Mouse (Mus musculus): ENCODE measurements around the gene Lrp8. TPM values are rescaled to one million over a fixed set of nuclear protein-coding genes. Genes with fewer than 3 reads are reported as not detected.

Lrp8 gene
- total RNA-seq (2022) = 10 to 100 TPM in 1 of 4 experiments, 1 to 10 TPM in 3; 7.2 to 12.5 (median 8.8) TPM

GRCm38 (mm10) chr4:107802185-107802449 is at the start of gene Lrp8:
Gene Lrp8 (plus strand): TSS chr4:107802261.
- DNase-seq = no peak

- no peak for DNase-seq
Measured at GRCm38 (mm10) chr4:107756222-107756621, 45.8 kb upstream of the Lrp8 start.

GRCm38 (mm10) chr4:107757487-107758470 is 44.3 kb upstream of the Lrp8 start:
- DNase-seq = no peak

- DNase-seq = no peak
Measured at GRCm38 (mm10) chr4:107758938-107759337, 43.1 kb upstream of the Lrp8 start.

- DNase-seq = no peak
Measured at GRCm38 (mm10) chr4:107763001-107763400, 39.1 kb upstream of the Lrp8 start.

- DNase-seq = no peak
Measured at GRCm38 (mm10) chr4:107763598-107763997, 38.5 kb upstream of the Lrp8 start.

GRCm38 (mm10) chr4:107765196-107765813 is 36.8 kb upstream of the Lrp8 start:
- no peak for DNase-seq

GRCm38 (mm10) chr4:107766182-107766581 is 35.9 kb upstream of the Lrp8 start:
- no peak for DNase-seq

GRCm38 (mm10) chr4:107772122-107772825 is 29.8 kb upstream of the Lrp8 start:
- DNase-seq = no peak

GRCm38 (mm10) chr4:107774868-107775267 is 27.2 kb upstream of the Lrp8 start:
- no peak for DNase-seq

- DNase-seq = no peak
Measured at GRCm38 (mm10) chr4:107775672-107776071, 26.4 kb upstream of the Lrp8 start.

- DNase-seq = no peak
Measured at GRCm38 (mm10) chr4:107776990-107777673, 24.9 kb upstream of the Lrp8 start.

- no peak for DNase-seq
Measured at GRCm38 (mm10) chr4:107783541-107783940, 18.5 kb upstream of the Lrp8 start.

- no peak for DNase-seq
Measured at GRCm38 (mm10) chr4:107788841-107789240, 13.2 kb upstream of the Lrp8 start.

- DNase-seq = no peak
Measured at GRCm38 (mm10) chr4:107800801-107801200, 1.3 kb upstream of the Lrp8 start.

- DNase-seq = peak; percentile 60
Measured at GRCm38 (mm10) chr4:107801366-107802184, 486 bp upstream of the Lrp8 start.

GRCm38 (mm10) chr4:107802450-107803331 is 630 bp downstream of the Lrp8 start:
- DNase-seq = no peak

- peak; percentile 89 for DNase-seq
Measured at GRCm38 (mm10) chr4:107803351-107804106, 1.5 kb downstream of the Lrp8 start.

- no peak for DNase-seq
Measured at GRCm38 (mm10) chr4:107805491-107805890, 3.4 kb downstream of the Lrp8 start.

GRCm38 (mm10) chr4:107807796-107808195 is 5.7 kb downstream of the Lrp8 start:
- no peak for DNase-seq

Data from adrenal gland, adult 8-10 months (tissue).